Mouse (Mus musculus) lung, embryonic 15.5 days (tissue): Measurements from ENCODE around the gene Atxn7l3. TPM values are rescaled to one million over a fixed set of nuclear protein-coding genes. Genes with fewer than 3 reads are reported as not detected.

ENCODE experiments used
- ATAC-seq: fragments of 200-750 bp; cut with Nextera tagmentation; 2 replicates; pipeline ENCODE4 v1.8.0; 2017; ENCODE audit warnings: moderate number of reproducible peaks, borderline replicate concordance; ENCODE audit not compliant: low FRiP score, low TSS enrichment; ENCODE audit errors: extremely low read depth
- H3K27ac ChIP-seq: fragments of 300-500 bp; sonication (generic); 2 replicates; pipeline ENCODE4 v1.5.1; 2015; ENCODE audit warnings: moderate library complexity, mild to moderate bottlenecking, inconsistent platforms
- H3K27me3 ChIP-seq: fragments of 300-500 bp; sonication (generic); 2 replicates; pipeline ENCODE4 v1.6.1; 2015; ENCODE audit warnings: inconsistent platforms
- H3K36me3 ChIP-seq: fragments of 300-500 bp; sonication (generic); 2 replicates; pipeline ENCODE4 v1.6.1; 2015; ENCODE audit warnings: inconsistent platforms
- H3K4me1 ChIP-seq: fragments of 300-500 bp; sonication (generic); 2 replicates; pipeline ENCODE4 v1.6.1; 2015; ENCODE audit warnings: inconsistent platforms
- H3K4me2 ChIP-seq: fragments of 300-500 bp; sonication (generic); 2 replicates; pipeline ENCODE4 v1.6.1; 2015; ENCODE audit warnings: inconsistent platforms, mild to moderate bottlenecking, moderate library complexity
- H3K4me3 ChIP-seq: fragments of 300-500 bp; sonication (generic); 2 replicates; pipeline ENCODE4 v1.5.1; 2015; ENCODE audit warnings: mild to moderate bottlenecking, inconsistent platforms
- H3K9ac ChIP-seq: fragments of 300-500 bp; sonication (generic); 2 replicates; pipeline ENCODE4 v1.6.1; 2015; ENCODE audit warnings: inconsistent platforms
- H3K9me3 ChIP-seq: fragments of 300-500 bp; sonication (generic); 2 replicates; pipeline ENCODE4 v1.6.1; 2016; ENCODE audit warnings: inconsistent platforms
- WGBS: fragments of 180-500 bp; shearing (Covaris S2); methylation state at CpG from one replicate; pipeline ENCODE4 v1.1.7; 2015; 5-methylcytosine and 5-hydroxymethylcytosine counted together
- polyA plus RNA-seq: library from polyadenylated mRNA; unstranded; fragments of >200 nt; fragmentation: Nextera tagmentation; extraction: Ambion mirVana; gene quantifications from 2 replicates; pipeline ENCODE4 v1.2.1, GENCODE M21; 2015

Gene Atxn7l3
- polyA plus RNA-seq, 1 experiment from 2014 or later: 13.6 TPM

DNA sequence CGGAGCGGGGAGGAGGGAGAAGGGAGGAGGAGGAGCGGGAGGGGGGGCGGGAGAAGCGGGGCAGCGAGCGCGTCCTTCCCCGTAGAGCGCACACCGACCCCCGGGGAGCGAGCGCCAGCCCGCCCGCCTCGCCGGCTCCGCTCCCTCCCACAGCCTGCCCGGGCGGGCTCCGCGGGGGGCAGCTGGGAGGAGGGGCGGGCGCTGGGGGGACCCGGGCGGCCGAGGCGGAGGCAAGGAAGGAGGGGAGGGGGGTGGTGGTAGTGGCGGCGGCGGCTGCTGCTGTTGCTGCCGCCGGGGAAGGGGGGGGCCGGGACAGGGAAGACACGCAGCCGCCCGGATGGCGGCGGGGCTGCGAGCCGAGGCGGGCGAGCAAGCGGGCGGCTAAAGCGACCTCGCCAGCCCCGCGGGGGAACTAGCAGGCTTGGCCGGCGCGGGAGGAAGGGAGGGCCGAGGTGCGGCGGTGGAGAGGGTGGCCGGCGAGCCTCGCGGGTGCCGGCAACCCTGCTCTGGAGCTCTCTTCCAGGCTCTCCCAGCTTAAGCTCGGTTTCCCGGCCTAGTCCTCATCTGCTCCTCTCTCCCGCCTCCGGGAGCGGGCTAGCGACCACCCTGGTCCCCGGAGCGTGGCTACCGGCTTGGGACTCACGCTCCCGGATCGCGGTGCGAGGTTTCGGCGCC is 21.6 kb upstream of the Atxn7l3 start:
- WGBS: under 1% methylated on average over 39 of the region's 77 CpGs
- no peaks in the 10 kb centered on the region for H3K9me3 ChIP-seq
- peak overlapping the region; percentile 99 for H3K4me3 ChIP-seq
- ATAC-seq: peak; percentile 66
- H3K36me3 ChIP-seq: peaks cover 21% of the 10 kb centered on the region
- H3K4me1 ChIP-seq: peaks cover 24% of the 10 kb centered on the region
- no peaks in the 10 kb centered on the region for H3K27me3 ChIP-seq
- H3K4me2 ChIP-seq: peak overlapping the region; percentile 90
- H3K9ac ChIP-seq: peak overlapping the region; percentile 100
- peak overlapping the region; percentile 99 for H3K27ac ChIP-seq

DNA sequence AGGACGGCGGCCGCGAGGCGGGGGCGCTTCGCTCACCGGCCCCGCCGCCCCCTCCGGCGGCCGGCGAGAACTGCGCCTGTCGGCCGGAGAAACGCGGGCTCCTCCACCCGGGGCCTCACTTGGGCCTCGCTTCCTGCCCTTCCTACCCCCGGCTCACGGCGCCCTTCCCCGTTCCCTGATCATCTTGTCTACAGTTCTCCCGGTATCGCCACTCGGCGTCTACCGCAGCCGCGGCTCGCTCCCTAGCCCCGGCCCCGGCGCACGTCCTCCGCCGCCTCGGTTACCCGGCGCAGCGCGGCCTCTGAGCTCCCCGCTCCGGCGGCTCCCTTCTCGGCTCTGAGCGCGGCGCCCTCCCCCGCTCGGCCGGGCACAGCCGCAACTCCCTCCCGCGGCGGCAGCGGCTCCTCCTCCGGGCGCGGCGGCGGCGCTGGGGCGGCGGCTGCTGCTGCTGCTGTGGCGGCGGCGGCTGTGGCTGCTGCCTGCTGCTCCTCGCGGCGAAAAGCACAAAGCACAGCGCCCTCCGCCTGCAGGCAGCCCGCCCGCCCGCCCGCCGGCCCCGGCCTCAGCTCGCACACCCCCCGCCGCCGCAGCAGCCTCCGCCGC is 21.0 kb upstream of the Atxn7l3 start:
- Histone ChIP-seq H3K4me1 (peaks cover 22% of the 10 kb centered on the region), H3K9me3 (no peaks in the 10 kb centered on the region), H3K4me3 (peak overlapping the region; percentile 99), H3K36me3 (peaks cover 27% of the 10 kb centered on the region), H3K27ac (peak overlapping the region; percentile 99), H3K27me3 (no peaks in the 10 kb centered on the region), H3K9ac (peak overlapping the region; percentile 100), H3K4me2 (peak overlapping the region; percentile 90)
- ATAC-seq: peak; percentile 3; the same call in 1 of the 2 replicates
- WGBS: under 1% methylated on average over 58 of the region's 87 CpGs

DNA sequence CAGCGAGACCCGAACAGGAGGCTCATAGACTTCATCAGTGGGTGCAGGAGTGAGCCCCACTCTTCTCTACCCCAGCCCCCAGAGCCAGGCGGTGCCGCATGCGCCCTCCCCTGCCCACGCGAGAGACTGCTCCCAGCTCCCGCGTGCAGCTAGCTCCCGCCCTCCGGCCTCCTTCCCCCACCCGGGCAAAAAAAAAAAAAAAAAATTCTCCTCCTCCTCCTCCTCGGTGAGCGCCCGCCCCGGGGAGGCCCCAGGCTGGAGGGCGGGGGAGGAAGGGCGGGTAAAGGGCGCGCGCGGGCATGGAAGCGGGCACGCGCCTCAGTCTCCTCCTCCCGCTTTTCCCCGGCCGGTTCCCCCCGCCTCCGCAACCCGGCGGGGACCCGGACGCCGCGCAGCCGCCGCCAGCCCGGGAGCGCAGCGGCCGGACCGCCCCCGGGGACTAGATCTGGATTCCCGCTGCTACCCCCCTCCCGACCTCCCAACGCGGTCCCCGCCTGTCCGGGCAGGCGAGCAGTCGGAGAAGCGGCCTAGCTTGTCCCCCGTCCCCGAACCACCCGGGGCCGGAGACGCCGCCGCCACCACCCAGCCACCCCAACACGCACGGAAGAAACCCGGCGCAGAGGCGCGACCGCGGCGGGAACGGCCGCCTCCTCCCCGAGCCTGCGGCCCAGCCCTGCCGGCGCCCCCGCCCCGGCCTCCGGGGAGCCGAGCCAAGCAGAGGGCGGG is 20.3 kb upstream of the Atxn7l3 start:
- peaks cover 22% of the 10 kb centered on the region for H3K4me1 ChIP-seq
- peak overlapping the region; percentile 99 for H3K4me3 ChIP-seq
- H3K27me3 ChIP-seq: no peaks in the 10 kb centered on the region
- ATAC-seq: peak; percentile 36
- peaks cover 32% of the 10 kb centered on the region for H3K36me3 ChIP-seq
- whole genome bisulfite sequencing: 1% methylated on average over 49 of the region's 80 CpGs
- H3K9ac ChIP-seq: peak overlapping the region; percentile 100
- H3K27ac ChIP-seq: peak overlapping the region; percentile 99
- peak overlapping the region; percentile 90 for H3K4me2 ChIP-seq
- no peaks in the 10 kb centered on the region for H3K9me3 ChIP-seq

DNA sequence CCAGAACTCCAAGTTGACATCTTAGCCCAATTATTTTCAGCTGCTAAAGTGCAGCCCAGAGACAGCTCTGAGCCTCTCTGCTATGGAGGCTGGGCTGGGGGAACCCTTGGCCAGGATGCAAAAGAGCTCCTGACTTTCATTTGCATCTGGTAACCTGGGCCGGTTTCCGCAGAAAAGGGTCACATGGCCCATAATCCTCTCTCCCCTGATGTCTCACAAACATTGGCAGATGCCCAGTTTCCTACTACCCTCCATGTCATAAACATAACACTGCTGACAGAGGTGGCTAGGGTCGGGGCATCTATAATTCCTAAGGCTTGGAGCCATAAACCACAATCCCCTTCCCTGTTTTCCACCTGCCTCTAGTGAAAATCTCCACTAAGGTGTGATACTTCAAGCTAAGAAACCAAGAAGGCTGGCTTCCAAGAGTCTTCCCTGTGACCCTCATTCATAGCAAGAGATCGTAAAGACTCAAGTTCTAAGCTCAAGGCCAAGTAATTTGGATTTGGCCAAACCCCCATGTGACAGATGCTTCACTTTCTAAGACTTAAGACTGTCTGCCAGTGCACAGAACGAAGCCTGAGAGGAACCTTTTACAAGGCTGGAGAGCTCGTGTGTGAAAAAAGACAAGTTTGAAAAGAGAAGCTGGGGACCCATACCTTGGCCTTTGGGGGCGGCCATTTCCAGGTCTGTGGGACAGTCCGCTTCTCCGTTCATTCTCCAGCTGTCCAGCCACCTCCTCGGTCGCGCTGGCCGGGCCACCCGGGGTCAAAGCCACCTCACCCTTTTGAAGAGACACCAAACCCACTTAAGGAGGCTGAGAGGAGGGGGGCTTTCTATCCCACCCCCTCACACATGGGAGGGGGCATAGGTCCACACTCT is 19.5 kb upstream of the Atxn7l3 start:
- H3K9ac ChIP-seq: peak overlapping the region; percentile 100
- no peak; the same call in 1 of the 2 replicates for ATAC-seq
- H3K4me3 ChIP-seq: peak overlapping the region; percentile 99
- H3K4me2 ChIP-seq: peak overlapping the region; percentile 90
- H3K27me3 ChIP-seq: no peaks in the 10 kb centered on the region
- no peaks in the 10 kb centered on the region for H3K9me3 ChIP-seq
- H3K4me1 ChIP-seq: peaks cover 25% of the 10 kb centered on the region
- H3K36me3 ChIP-seq: peaks cover 32% of the 10 kb centered on the region
- peak overlapping the region; percentile 99 for H3K27ac ChIP-seq
- WGBS: 12% methylated on average over 14 of the region's 14 CpGs

DNA sequence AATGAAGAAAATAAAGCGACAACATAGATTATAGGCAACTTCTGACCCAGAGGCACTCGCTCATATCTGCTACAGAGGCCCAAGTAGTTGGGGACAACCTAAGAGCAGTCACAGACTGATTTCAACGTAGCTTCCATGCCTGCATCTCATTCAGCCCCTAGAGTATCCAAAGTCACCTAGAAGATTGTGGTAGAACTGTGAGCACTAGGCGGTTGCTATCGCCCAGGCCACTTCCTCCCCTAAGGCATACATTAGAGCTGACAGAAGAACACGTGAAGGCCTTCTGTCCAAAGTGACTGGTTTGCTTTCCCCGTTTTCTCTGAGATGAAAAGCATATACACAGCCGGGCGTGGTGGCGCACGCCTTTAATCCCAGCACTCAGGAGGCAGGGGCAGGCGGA is 17.9 kb upstream of the Atxn7l3 start:
- H3K4me2 ChIP-seq: no peak overlapping the region
- WGBS: 86% methylated on average over 12 of the region's 12 CpGs
- H3K4me1 ChIP-seq: peaks cover 33% of the 10 kb centered on the region
- H3K9ac ChIP-seq: no peak overlapping the region
- H3K36me3 ChIP-seq: peaks cover 43% of the 10 kb centered on the region
- no peaks in the 10 kb centered on the region for H3K27me3 ChIP-seq
- ATAC-seq: no peak
- no peak overlapping the region for H3K27ac ChIP-seq
- no peaks in the 10 kb centered on the region for H3K9me3 ChIP-seq
- H3K4me3 ChIP-seq: no peak overlapping the region

DNA sequence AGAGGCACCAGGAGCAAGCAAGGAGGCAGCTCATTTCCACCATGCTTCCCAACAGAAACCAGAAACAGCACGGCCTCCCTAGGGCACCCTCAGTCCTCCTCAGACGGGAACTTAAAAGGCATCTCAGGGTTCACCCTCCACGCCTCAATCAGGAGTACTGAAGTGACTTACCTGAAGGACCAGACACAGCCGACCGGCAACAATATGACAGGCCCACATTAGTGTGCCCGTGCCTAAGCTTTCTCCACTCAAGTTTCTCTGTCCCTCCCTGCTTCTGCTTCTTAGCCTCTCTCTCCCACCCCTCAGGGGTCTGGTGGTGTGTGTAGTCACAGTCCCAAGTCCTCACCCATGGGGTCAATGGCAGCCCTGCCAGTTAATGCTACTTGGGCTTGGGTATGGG is 16.2 kb upstream of the Atxn7l3 start:
- Histone ChIP-seq H3K9ac (no peak overlapping the region), H3K4me2 (no peak overlapping the region), H3K4me3 (no peak overlapping the region), H3K36me3 (peaks cover 50% of the 10 kb centered on the region), H3K4me1 (peaks cover 39% of the 10 kb centered on the region), H3K27me3 (no peaks in the 10 kb centered on the region), H3K9me3 (no peaks in the 10 kb centered on the region), H3K27ac (no peak overlapping the region)
- ATAC-seq: no peak
- WGBS: 89% methylated on average over 6 of the region's 6 CpGs

DNA sequence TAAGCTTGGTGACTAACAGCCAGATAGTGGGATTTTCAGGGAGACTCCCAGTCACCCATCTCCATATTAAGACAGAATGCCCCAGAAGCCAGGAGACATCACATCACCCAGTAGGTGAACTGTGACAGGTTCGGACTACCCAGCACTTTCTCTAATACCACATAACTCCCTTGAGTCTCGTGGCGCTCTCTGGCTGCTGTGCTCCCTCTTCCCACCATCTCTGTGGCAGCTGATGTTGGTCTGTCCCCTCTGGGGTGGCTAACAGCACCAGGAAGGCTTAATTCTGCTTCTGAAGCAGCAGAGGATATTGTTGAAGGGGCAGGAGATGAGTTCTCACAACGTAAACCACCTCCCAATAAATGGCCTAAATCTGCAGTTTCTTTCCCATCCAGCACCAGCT is 15.5 kb upstream of the Atxn7l3 start:
- no peaks in the 10 kb centered on the region for H3K27me3 ChIP-seq
- no peaks in the 10 kb centered on the region for H3K9me3 ChIP-seq
- no peak overlapping the region for H3K9ac ChIP-seq
- 86% methylated on average over 4 of the region's 4 CpGs for WGBS
- peaks cover 56% of the 10 kb centered on the region for H3K36me3 ChIP-seq
- no peak for ATAC-seq
- no peak overlapping the region for H3K4me2 ChIP-seq
- H3K27ac ChIP-seq: no peak overlapping the region
- H3K4me1 ChIP-seq: peaks cover 39% of the 10 kb centered on the region
- no peak overlapping the region for H3K4me3 ChIP-seq

DNA sequence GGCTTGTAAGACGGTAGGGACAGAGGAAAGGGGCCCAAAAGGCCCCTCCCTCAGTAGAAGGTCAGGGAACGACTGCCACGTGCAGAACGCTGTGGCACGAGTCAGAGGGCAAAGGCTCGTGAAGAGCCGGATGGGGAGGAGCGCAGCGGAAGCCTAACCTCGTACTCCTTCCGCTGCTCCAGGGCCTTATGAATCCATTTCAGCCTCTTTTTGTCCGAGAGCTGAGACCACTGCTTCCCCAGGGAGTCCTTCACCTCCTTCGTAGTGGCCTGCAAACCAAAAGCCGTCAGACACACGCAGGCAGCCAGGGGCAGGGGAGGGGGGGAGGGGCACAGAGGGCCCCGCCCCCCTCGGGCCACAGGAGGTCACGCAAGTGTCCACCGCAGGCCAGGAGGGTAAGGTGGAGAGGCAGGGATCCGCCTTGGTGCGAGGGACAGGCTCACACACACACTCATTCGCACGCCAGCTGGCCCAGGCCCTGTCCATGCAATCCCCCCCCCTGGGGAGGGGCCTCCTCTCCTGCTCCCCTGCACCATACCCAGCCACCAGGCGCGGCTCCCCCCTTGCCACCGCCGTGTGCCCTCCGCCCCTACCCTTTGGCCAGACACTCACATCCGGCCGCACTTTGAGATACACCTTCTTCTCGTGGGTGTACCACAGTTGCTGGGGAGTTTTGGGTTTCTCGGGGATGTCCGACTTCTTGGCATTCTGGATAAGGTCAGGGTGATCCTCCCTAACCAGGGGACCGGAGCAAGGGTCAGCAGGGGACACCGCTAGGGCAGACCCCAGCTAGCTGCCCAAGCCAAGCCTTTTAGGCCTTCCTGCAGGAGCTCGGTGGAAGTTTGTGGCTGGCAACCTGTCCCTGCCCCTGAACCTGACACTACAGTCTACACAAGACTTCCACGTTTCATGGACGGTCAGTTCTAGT is 14.6 kb upstream of the Atxn7l3 start:
- Histone ChIP-seq H3K4me3 (no peak overlapping the region), H3K36me3 (peaks cover 65% of the 10 kb centered on the region), H3K27me3 (no peaks in the 10 kb centered on the region), H3K9me3 (no peaks in the 10 kb centered on the region), H3K9ac (no peak overlapping the region), H3K27ac (no peak overlapping the region), H3K4me2 (no peak overlapping the region; the same call in 1 of the 2 replicates), H3K4me1 (peaks cover 34% of the 10 kb centered on the region)
- 45% methylated on average over 38 of the region's 38 CpGs for WGBS
- ATAC-seq: no peak

DNA sequence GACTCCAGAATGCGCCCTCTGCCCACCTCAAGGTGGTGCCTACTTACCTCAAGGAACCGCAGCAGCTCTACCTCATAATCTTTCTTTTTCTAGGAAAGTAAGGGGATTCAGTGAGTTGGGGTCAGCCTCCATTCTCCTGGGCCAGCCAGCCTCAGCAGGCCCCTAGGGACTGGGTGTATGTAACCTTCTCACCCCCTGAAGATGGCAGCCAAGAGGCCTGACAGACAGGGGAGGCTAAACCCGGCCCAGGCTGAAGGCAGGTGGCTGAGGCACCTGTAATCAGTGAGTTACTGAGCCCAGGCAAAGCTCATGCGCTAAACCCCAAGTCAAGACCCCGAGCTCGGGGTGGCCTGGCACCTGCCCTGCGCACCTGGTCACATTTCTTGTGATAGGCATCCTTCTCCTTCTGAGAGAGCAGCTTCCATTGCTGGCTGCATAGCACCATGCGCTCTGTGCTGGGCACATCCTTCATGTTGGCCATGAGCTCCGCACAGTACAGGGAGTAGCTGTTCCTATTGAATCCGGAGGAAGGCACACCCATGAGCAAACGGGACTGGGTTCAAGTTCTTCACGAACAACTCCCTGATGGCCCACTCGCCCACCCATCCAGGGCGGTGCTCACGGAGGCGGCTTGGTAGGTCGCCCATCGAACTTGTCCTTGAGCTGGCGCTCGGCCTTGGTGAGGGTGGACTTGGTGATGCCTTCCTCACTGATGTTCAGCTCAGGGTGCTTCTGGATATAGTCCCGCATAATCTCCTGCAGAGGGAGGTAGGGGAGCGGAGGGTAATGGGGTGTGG is 13.6 kb upstream of the Atxn7l3 start:
- no peaks in the 10 kb centered on the region for H3K9me3 ChIP-seq
- H3K4me1 ChIP-seq: peaks cover 25% of the 10 kb centered on the region
- H3K36me3 ChIP-seq: peaks cover 66% of the 10 kb centered on the region
- peak overlapping the region; percentile 68; the same call in 1 of the 2 replicates for H3K27ac ChIP-seq
- H3K4me3 ChIP-seq: peak overlapping the region; percentile 41
- no peak for ATAC-seq
- 0 out of 2 replicates have a peak overlapping the region, but pooled peaks have one; percentile 4 for H3K9ac ChIP-seq
- WGBS: 81% methylated on average over 22 of the region's 22 CpGs
- peak overlapping the region; percentile 68 for H3K4me2 ChIP-seq
- no peaks in the 10 kb centered on the region for H3K27me3 ChIP-seq

DNA sequence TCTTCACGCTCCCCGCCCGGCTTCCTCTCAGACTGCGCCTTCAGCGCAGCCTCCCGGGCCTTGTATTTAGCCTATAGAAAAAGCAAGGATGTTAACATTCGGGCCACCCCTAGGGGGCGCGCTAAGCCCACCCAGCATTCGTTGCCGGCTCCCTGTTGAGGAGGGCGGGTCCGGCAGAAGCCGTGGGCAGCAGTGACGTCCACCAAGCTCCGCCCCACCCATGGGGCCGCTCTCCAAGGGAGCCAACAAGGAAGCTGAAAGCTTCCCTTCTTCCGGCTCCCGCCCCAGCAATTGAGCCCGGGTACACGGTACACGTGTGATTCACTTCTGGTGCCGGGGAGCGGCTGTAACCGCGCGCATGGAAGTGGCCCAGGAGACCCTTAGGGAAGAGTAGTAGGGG is 12.5 kb upstream of the Atxn7l3 start:
- H3K4me1 ChIP-seq: peaks cover 25% of the 10 kb centered on the region
- 0 out of 2 replicates have a peak overlapping the region, but pooled peaks have one; percentile 4 for H3K9ac ChIP-seq
- 1% methylated on average over 27 of the region's 27 CpGs for WGBS
- peak overlapping the region; percentile 68 for H3K4me2 ChIP-seq
- H3K27me3 ChIP-seq: no peaks in the 10 kb centered on the region
- ATAC-seq: peak; percentile 93
- peak overlapping the region; percentile 41 for H3K4me3 ChIP-seq
- H3K27ac ChIP-seq: peak overlapping the region; percentile 68
- no peaks in the 10 kb centered on the region for H3K9me3 ChIP-seq
- peaks cover 55% of the 10 kb centered on the region for H3K36me3 ChIP-seq
